Mouse (Mus musculus) neural tube, embryonic 15.5 days (tissue): ENCODE results near the gene Mstn. TPM values are rescaled to one million over a fixed set of nuclear protein-coding genes. Genes with fewer than 3 reads are reported as not detected.

ENCODE experiments used
- polyA plus RNA-seq: library from polyadenylated mRNA; unstranded; fragments of >200 nt; fragmentation: Nextera tagmentation; extraction: Ambion mirVana; gene quantifications from 2 replicates; pipeline ENCODE4 v1.2.1, GENCODE M21; 2015

The Mstn gene
- polyA plus RNA-seq, 1 experiment from 2014 or later = 0.81 TPM

Other genes with a start within 250 kb of the Mstn start
- 47.1 and 47.5 TPM in 2 replicates for gene Inpp1, start 244.0 kb upstream of the Mstn start, polyA plus RNA-seq
- 29.2 and 30.9 TPM in 2 replicates for gene Hibch, start 216.7 kb upstream of the Mstn start, polyA plus RNA-seq
- gene 1700019D03Rik, start 41.5 kb upstream of the Mstn start, polyA plus RNA-seq = 5.3 and 5.7 TPM in 2 replicates
- gene 1700019A02Rik, start 126.0 kb downstream of the Mstn start, polyA plus RNA-seq = not detected in 2 replicates
- 10.1 and 13.4 TPM in 2 replicates for gene Pms1, start 235.4 kb downstream of the Mstn start, polyA plus RNA-seq
- 42.7 and 45.2 TPM in 2 replicates for gene Ormdl1, start 235.5 kb downstream of the Mstn start, polyA plus RNA-seq
- gene Gm28778, start 235.5 kb downstream of the Mstn start, polyA plus RNA-seq = not detected in 2 replicates